Mouse (Mus musculus) c-Kit-positive CD71-negative TER-119-negative erythroid progenitor cells, embryonic 14.5 days (primary cell): ENCODE data around the gene Ttll11.

Source experiments
- DNase-seq: peaks from one replicate; pipeline ENCODE4 v3.0.0-alpha.2; 2013; ENCODE audit warnings: low read depth

Gene Ttll11

GRCm38 (mm10) chr2:35899712-35900111 is 80.0 kb downstream of the Ttll11 start:
- no peak for DNase-seq

- no peak for DNase-seq
Measured at GRCm38 (mm10) chr2:35899135-35899474, 80.6 kb downstream of the Ttll11 start.

GRCm38 (mm10) chr2:35898425-35899134 is 81.1 kb downstream of the Ttll11 start:
- peak; percentile 19 for DNase-seq

GRCm38 (mm10) chr2:35897125-35897524 is 82.6 kb downstream of the Ttll11 start:
- no peak for DNase-seq

GRCm38 (mm10) chr2:35894512-35894911 is 85.2 kb downstream of the Ttll11 start:
- DNase-seq: no peak

GRCm38 (mm10) chr2:35890635-35891034 is 89.1 kb downstream of the Ttll11 start:
- DNase-seq: no peak

GRCm38 (mm10) chr2:35889776-35890175 is 89.9 kb downstream of the Ttll11 start:
- no peak for DNase-seq

- DNase-seq: no peak
Measured at GRCm38 (mm10) chr2:35884296-35884695, 95.4 kb downstream of the Ttll11 start.

- no peak for DNase-seq
Measured at GRCm38 (mm10) chr2:35882336-35882987, 97.3 kb downstream of the Ttll11 start.

- DNase-seq: no peak
Measured at GRCm38 (mm10) chr2:35881896-35882295, 97.8 kb downstream of the Ttll11 start.

GRCm38 (mm10) chr2:35880362-35880761 is 99.4 kb downstream of the Ttll11 start:
- DNase-seq: no peak

- DNase-seq: no peak
Measured at GRCm38 (mm10) chr2:35879887-35880286, 99.8 kb downstream of the Ttll11 start.

- DNase-seq: no peak
Measured at GRCm38 (mm10) chr2:35878506-35878905, 101.2 kb downstream of the Ttll11 start.

- no peak for DNase-seq
Measured at GRCm38 (mm10) chr2:35875572-35875971, 104.1 kb downstream of the Ttll11 start.

- DNase-seq: no peak
Measured at GRCm38 (mm10) chr2:35874421-35874820, 105.3 kb downstream of the Ttll11 start.

GRCm38 (mm10) chr2:35869165-35869564 is 110.5 kb downstream of the Ttll11 start:
- DNase-seq: no peak

- DNase-seq: no peak
Measured at GRCm38 (mm10) chr2:35863284-35863683, 116.4 kb downstream of the Ttll11 start.

GRCm38 (mm10) chr2:35861185-35861584 is 118.5 kb downstream of the Ttll11 start:
- DNase-seq: no peak

- no peak for DNase-seq
Measured at GRCm38 (mm10) chr2:35860394-35860744, 119.3 kb downstream of the Ttll11 start.

GRCm38 (mm10) chr2:35859708-35860393 is 119.9 kb downstream of the Ttll11 start:
- DNase-seq: no peak

GRCm38 (mm10) chr2:35858281-35858680 is 121.4 kb downstream of the Ttll11 start:
- DNase-seq: no peak

GRCm38 (mm10) chr2:35856901-35857300 is 122.8 kb downstream of the Ttll11 start:
- DNase-seq: no peak

- DNase-seq: peak; percentile 24
Measured at GRCm38 (mm10) chr2:35854877-35855276, 124.8 kb downstream of the Ttll11 start.
